Mouse (Mus musculus) heart, embryonic 11.5 days (tissue): ENCODE measurements around the gene C87436. TPM values are rescaled to one million over a fixed set of nuclear protein-coding genes. Genes with fewer than 3 reads are reported as not detected.

Source experiments
- ATAC-seq: fragments of 200-750 bp; cut with Nextera tagmentation; replicated peaks from 2 replicates; pipeline ENCODE4 v1.8.0; 2017; ENCODE audit warnings: moderate library complexity; ENCODE audit not compliant: insufficient number of reproducible peaks, low FRiP score, low TSS enrichment
- H3K27ac ChIP-seq: fragments of 300-500 bp; sonication (generic); 2 replicates; pipeline ENCODE4 v1.5.1; 2014; ENCODE audit warnings: mild to moderate bottlenecking, low read depth, low read length
- H3K27me3 ChIP-seq: fragments of 300-500 bp; sonication (generic); 2 replicates; pipeline ENCODE4 v1.6.1; 2014; ENCODE audit warnings: mild to moderate bottlenecking, low read length, mixed read lengths; ENCODE audit not compliant: control insufficient read depth, insufficient read depth
- H3K36me3 ChIP-seq: fragments of 300-500 bp; sonication (generic); 2 replicates; pipeline ENCODE4 v1.6.1; 2014; ENCODE audit warnings: mild to moderate bottlenecking, low read length, moderate library complexity, mixed read lengths; ENCODE audit not compliant: control insufficient read depth, insufficient read depth
- H3K4me1 ChIP-seq: fragments of 300-500 bp; sonication (generic); 2 replicates; pipeline ENCODE4 v1.6.1; 2014; ENCODE audit warnings: low read length; ENCODE audit not compliant: control insufficient read depth, insufficient read depth
- H3K4me2 ChIP-seq: fragments of 300-500 bp; sonication (generic); 2 replicates; pipeline ENCODE4 v1.6.1; 2014; ENCODE audit warnings: mild to moderate bottlenecking, moderate library complexity
- H3K4me3 ChIP-seq: fragments of 300-500 bp; sonication (generic); 2 replicates; pipeline ENCODE4 v1.5.1; 2014; ENCODE audit warnings: low read depth, low read length
- H3K9ac ChIP-seq: fragments of 300-500 bp; sonication (generic); 2 replicates; pipeline ENCODE4 v1.6.1; 2014; ENCODE audit warnings: mild to moderate bottlenecking, low read depth, low read length, moderate library complexity
- H3K9me3 ChIP-seq: fragments of 300-500 bp; sonication (generic); replicated peaks from 2 replicates; pipeline ENCODE4 v1.6.1; 2016; ENCODE audit warnings: low read length; ENCODE audit not compliant: control insufficient read depth
- WGBS: fragments of 180-500 bp; shearing (Covaris S2); extraction: QIAGEN DNeasy Blood & Tissue Kit; methylation state at CpG from one replicate; pipeline ENCODE4 v1.1.7; 2014; ENCODE audit not compliant: insufficient replicate concordance; 5-methylcytosine and 5-hydroxymethylcytosine counted together
- polyA plus RNA-seq: library from polyadenylated mRNA; unstranded; fragments of >200 nt; fragmentation: Nextera tagmentation; extraction: Ambion mirVana; gene quantifications from 2 replicates; pipeline ENCODE4 v1.2.1, GENCODE M21; 2014

The C87436 gene
- polyA plus RNA-seq, 1 experiment from 2014 or later: 16.7 TPM

DNA sequence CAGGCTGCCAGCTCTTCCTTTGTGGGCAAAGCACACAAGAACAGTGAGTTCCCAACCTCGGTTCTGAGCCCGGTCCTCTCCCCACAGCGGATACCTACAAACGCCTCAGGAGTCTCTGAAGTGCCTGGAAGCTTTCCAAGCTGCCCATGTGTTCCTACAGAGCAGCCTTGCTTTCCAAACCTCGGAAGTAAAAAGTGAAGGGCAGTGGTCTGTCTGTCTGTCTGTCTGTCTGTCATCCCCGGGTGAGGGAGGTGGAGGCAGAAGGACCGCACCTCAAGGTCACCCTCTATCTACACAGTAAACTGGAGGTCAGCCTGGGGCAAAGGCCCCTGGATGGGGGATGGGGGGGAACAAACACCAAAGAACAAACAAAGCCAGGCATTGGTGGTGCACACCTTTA lies 67.5 kb downstream of the C87436 start:
- Histone ChIP-seq H3K27ac (no peak overlapping the region), H3K4me1 (no peaks in the 10 kb centered on the region; the same call in 1 of the 2 replicates), H3K9me3 (no peaks in the 10 kb centered on the region), H3K36me3 (no peaks in the 10 kb centered on the region), H3K4me3 (no peak overlapping the region), H3K27me3 (no peaks in the 10 kb centered on the region), H3K9ac (0 out of 2 replicates have a peak overlapping the region, but pooled peaks have one; percentile 17), H3K4me2 (no peak overlapping the region)
- no peak for ATAC-seq
- 69% methylated on average over 7 of the region's 7 CpGs for WGBS

DNA sequence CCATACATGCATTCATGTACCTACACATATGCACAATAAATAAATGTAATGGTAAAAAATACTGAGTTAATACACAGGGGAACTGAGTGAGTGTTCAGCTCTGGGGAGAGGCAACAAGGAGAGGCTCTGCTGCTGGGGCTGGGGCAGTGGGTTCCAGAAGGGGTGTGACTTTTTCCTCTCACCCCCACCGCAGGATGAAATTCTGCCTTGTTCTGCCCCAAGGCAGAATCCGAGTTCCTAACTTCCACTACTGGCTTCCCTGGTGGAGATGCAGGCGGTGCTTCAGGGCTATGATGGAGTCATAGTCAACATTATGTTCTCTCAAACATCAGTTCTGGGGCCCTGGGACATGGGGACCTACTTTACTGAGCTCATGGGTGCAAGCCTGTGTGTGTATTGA lies 68.1 kb downstream of the C87436 start:
- no peak for ATAC-seq

DNA sequence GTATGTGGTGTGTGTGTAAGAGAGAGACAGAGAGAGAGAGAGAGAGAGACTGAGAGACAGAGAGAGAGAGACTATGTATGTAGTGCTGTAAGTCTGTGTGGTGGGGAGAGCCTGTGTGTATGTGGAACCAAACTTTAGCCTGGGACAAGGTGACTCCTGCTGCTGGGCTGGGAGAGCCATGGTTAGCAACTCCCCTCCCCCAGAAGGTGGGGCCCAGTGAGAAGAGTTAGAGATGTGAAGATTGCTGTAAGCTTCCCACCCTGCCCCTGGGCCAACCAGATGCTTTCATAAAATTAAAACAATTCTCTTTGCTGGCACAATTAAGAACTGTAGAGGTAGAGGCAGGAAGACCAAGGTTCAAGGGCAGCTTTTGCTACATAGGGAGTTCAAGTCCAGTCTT lies 68.9 kb downstream of the C87436 start:
- H3K27me3 ChIP-seq: no peaks in the 10 kb centered on the region
- H3K9me3 ChIP-seq: no peaks in the 10 kb centered on the region
- H3K4me1 ChIP-seq: no peaks in the 10 kb centered on the region; the same call in 1 of the 2 replicates
- no peak for ATAC-seq
- no peak overlapping the region for H3K27ac ChIP-seq
- H3K36me3 ChIP-seq: no peaks in the 10 kb centered on the region
- H3K4me2 ChIP-seq: no peak overlapping the region
- no peak overlapping the region for H3K4me3 ChIP-seq
- H3K9ac ChIP-seq: no peak overlapping the region

More for the DNA sequence above, 68.1 kb downstream of the C87436 start:
- no peaks in the 10 kb centered on the region for H3K36me3 ChIP-seq
- no peaks in the 10 kb centered on the region for H3K27me3 ChIP-seq
- WGBS: 76% methylated on average over 3 of the region's 3 CpGs
- H3K4me2 ChIP-seq: no peak overlapping the region
- H3K4me1 ChIP-seq: no peaks in the 10 kb centered on the region; the same call in 1 of the 2 replicates
- H3K9me3 ChIP-seq: no peaks in the 10 kb centered on the region
- H3K9ac ChIP-seq: no peak overlapping the region
- H3K4me3 ChIP-seq: no peak overlapping the region
- H3K27ac ChIP-seq: no peak overlapping the region

DNA sequence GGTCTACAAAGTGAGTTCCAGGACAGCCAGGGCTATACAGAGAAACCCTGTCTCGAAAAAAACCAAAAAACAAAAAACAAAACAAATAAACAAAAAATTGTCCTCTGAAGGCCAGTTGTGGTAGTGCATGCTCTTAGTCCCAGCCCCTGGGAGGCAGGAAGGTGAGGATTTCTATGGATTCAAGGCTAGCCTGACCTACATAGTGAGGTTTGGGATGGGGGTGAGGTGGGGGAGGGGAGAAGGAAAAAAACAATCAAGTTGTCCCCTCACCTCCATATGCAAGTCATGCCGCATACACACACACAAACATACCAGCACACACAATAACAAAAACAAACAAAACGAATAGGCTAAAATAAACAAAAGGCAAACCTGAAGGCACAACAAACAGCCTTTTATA lies 70.6 kb downstream of the C87436 start:
- no peak for ATAC-seq
- Histone ChIP-seq H3K9ac (no peak overlapping the region), H3K27ac (no peak overlapping the region), H3K36me3 (no peaks in the 10 kb centered on the region), H3K4me1 (no peaks in the 10 kb centered on the region; the same call in 1 of the 2 replicates), H3K9me3 (no peaks in the 10 kb centered on the region), H3K4me3 (no peak overlapping the region), H3K27me3 (no peaks in the 10 kb centered on the region), H3K4me2 (no peak overlapping the region)
- 76% methylated on average over 3 of the region's 3 CpGs for WGBS

DNA sequence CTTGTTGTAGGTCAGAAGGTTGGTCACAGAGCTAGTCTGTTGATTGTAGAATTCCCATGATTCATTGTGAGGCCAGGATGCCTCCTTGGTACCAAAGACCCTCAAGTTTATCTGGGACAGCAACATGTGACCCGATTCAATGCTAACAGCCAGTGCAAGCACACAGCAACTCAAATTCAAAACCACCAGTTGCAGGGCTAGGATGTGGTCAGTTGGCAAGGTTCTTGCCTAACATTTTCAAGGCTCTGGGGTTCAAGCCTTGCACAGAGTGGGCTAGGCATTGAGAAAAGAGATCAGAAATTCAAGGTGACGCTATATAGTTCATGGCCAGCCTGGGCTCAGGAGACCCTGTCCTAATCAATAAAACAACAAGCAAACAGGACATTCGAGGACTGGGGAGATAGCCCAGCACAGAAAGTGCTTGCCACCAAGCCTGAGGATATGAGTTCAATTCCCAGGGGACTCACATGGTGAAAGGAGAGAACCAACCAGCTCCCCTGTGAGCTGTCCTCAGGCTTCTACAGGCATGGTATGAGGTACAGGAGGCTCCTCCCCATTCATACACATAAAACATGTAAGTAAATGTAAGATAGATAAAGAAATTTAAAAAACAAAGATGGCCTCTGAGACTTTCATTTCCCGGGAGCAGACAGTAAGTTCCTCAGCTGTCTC lies 71.2 kb downstream of the C87436 start:
- 65% methylated on average over 4 of the region's 4 CpGs for WGBS
- Histone ChIP-seq H3K4me1 (no peaks in the 10 kb centered on the region; the same call in 1 of the 2 replicates), H3K4me2 (no peak overlapping the region), H3K9me3 (no peaks in the 10 kb centered on the region), H3K27ac (no peak overlapping the region), H3K4me3 (no peak overlapping the region; the same call in 1 of the 2 replicates), H3K9ac (no peak overlapping the region), H3K27me3 (no peaks in the 10 kb centered on the region), H3K36me3 (no peaks in the 10 kb centered on the region)
- no peak for ATAC-seq

GRCm38 (mm10) chr6:86509866-86510200 lies 71.7 kb downstream of the C87436 start:
- H3K9me3 ChIP-seq: no peaks in the 10 kb centered on the region
- no peak overlapping the region for H3K9ac ChIP-seq
- no peaks in the 10 kb centered on the region; the same call in 1 of the 2 replicates for H3K4me1 ChIP-seq
- no peak overlapping the region for H3K27ac ChIP-seq
- no peaks in the 10 kb centered on the region for H3K27me3 ChIP-seq
- no peak overlapping the region for H3K4me2 ChIP-seq
- H3K4me3 ChIP-seq: no peak overlapping the region
- 41% methylated on average over 3 of the region's 3 CpGs for WGBS
- no peak for ATAC-seq
- H3K36me3 ChIP-seq: no peaks in the 10 kb centered on the region

GRCm38 (mm10) chr6:86510979-86511378 lies 72.8 kb downstream of the C87436 start:
- Histone ChIP-seq H3K36me3 (no peaks in the 10 kb centered on the region), H3K9ac (no peak overlapping the region), H3K4me2 (no peak overlapping the region), H3K27ac (no peak overlapping the region), H3K4me1 (no peaks in the 10 kb centered on the region; the same call in 1 of the 2 replicates), H3K4me3 (no peak overlapping the region), H3K27me3 (no peaks in the 10 kb centered on the region), H3K9me3 (no peaks in the 10 kb centered on the region)
- ATAC-seq: no peak
- WGBS: 63% methylated on average over 4 of the region's 4 CpGs

- no peak overlapping the region for H3K9ac ChIP-seq
- H3K27ac ChIP-seq: no peak overlapping the region
- H3K4me2 ChIP-seq: no peak overlapping the region
- no peaks in the 10 kb centered on the region for H3K27me3 ChIP-seq
- WGBS: 87% methylated on average over 4 of the region's 4 CpGs
- no peaks in the 10 kb centered on the region; the same call in 1 of the 2 replicates for H3K4me1 ChIP-seq
- no peaks in the 10 kb centered on the region for H3K9me3 ChIP-seq
- no peak for ATAC-seq
- no peaks in the 10 kb centered on the region for H3K36me3 ChIP-seq
- H3K4me3 ChIP-seq: no peak overlapping the region
These were observed 75.1 kb downstream of the C87436 start for GRCm38 (mm10) chr6:86513296-86513695.

GRCm38 (mm10) chr6:86516021-86516420 lies 77.8 kb downstream of the C87436 start:
- H3K4me2 ChIP-seq: 0 out of 2 replicates have a peak overlapping the region, but pooled peaks have one; percentile 0

More at GRCm38 (mm10) chr6:86516021-86516420, 77.8 kb downstream of the C87436 start:
- Histone ChIP-seq H3K36me3 (no peaks in the 10 kb centered on the region), H3K9ac (no peak overlapping the region), H3K4me3 (no peak overlapping the region), H3K9me3 (no peaks in the 10 kb centered on the region), H3K27ac (no peak overlapping the region), H3K27me3 (no peaks in the 10 kb centered on the region), H3K4me1 (no peaks in the 10 kb centered on the region)
- WGBS: 72% methylated on average over 1 of the region's 1 CpGs
- ATAC-seq: no peak
